Mouse (Mus musculus): ENCODE data around the gene Prkd1. TPM values are rescaled to one million over a fixed set of nuclear protein-coding genes. Genes with fewer than 3 reads are reported as not detected.

The Prkd1 gene
- total and polyA plus RNA-seq, 3 experiments, result 0.05 TPM; not detected in 2

GRCm38 (mm10) chr12:50546394-50546793 is 102.5 kb downstream of the Prkd1 start:
- ATAC-seq (ENCODE audit: extremely low read depth, insufficient number of reproducible peaks, low FRiP score, poor library complexity, severe bottlenecking), result no peak
- TF ChIP-seq POLR2AphosphoS5 (IDR thresholded peaks at IDR 0.05; ENCODE audit: insufficient replicate concordance, low read depth, low read length), result no peak
- no peak for TF ChIP-seq GATA1 (IDR thresholded peaks at IDR 0.05; ENCODE audit: borderline replicate concordance, low read length)
- no peak for TF ChIP-seq TAL1 (conservative IDR thresholded peaks at IDR 0.05; ENCODE audit: low read depth, low read length)
- TF ChIP-seq GATA2 (IDR thresholded peaks at IDR 0.05; ENCODE audit: borderline replicate concordance, low read depth, low read length), result no peak
- no peak for TF ChIP-seq CTCF (IDR thresholded peaks at IDR 0.05; ENCODE audit: low read depth, low read length)
- Histone ChIP-seq H3K4me3 (ENCODE audit: low read depth, low read length) (no peak overlapping the region), H3K9me3 (replicated peaks) (peaks cover 17% of the 10 kb centered on the region), H3K27me3 (ENCODE audit: insufficient read depth, low read length) (no peaks in the 10 kb centered on the region), H3K36me3 (replicated peaks) (no peaks in the 10 kb centered on the region), H3K4me1 (ENCODE audit: insufficient read depth, low read depth, low read length) (no peaks in the 10 kb centered on the region)
- DNase-seq (ENCODE audit: low spot score), result no peak

- TF ChIP-seq CTCF (IDR thresholded peaks at IDR 0.05; ENCODE audit: low read depth, low read length) (no peak), POLR2AphosphoS5 (IDR thresholded peaks at IDR 0.05; ENCODE audit: insufficient replicate concordance, low read depth, low read length) (no peak), GATA2 (IDR thresholded peaks at IDR 0.05; ENCODE audit: borderline replicate concordance, low read depth, low read length) (no peak), GATA1 (IDR thresholded peaks at IDR 0.05; ENCODE audit: borderline replicate concordance, low read length) (no peak), TAL1 (conservative IDR thresholded peaks at IDR 0.05; ENCODE audit: low read depth, low read length) (no peak)
- H3K4me1 ChIP-seq (ENCODE audit: insufficient read depth, low read depth, low read length), result no peaks in the 10 kb centered on the region
- H3K9me3 ChIP-seq (replicated peaks), result peaks cover 17% of the 10 kb centered on the region
Measured at GRCm38 (mm10) chr12:50545610-50545919, 103.3 kb downstream of the Prkd1 start.

DNA sequence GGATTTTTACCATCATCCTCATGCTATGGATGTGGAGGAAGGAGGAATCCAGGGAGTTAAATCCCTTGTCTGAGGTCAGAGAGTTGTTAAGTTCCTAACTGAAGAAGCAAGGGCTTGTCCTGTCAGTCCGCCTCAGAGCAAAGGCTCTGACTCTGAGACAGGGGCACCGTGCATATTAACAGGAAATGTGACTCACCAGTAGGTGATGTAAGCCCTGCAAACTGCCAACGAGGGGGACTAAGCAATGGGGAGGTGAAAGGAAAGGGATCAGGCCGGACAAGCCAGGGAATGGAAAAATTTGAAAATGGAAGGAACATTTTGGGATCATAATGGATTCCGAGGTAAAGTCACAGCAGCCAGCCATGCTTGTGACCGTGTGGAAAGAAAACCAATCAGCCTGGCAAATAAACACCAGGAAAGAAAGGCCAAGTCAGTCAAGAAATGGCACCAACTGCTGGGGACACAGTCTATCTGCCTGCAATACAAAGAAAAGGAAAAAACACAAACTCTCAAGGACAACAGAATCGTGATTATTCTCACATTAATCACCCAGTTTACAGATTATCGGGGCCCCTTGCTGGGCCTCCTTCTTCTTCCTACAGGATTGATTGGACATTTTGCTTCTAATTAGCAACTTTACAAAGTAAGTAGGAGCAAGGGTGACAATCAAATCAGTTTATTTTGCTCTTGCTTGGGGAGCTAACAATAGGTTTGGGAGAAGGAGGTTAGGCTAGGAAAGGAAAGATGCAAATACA is 103.9 kb downstream of the Prkd1 start:
- ATAC-seq (ENCODE audit: extremely low read depth, insufficient number of reproducible peaks, low FRiP score, poor library complexity, severe bottlenecking) (no peak), DNase-seq (ENCODE audit: low spot score) (no peak)
- TF ChIP-seq TAL1 (conservative IDR thresholded peaks at IDR 0.05; ENCODE audit: low read depth, low read length) (no peak), GATA1 (IDR thresholded peaks at IDR 0.05; ENCODE audit: borderline replicate concordance, low read length) (no peak), CTCF (IDR thresholded peaks at IDR 0.05; ENCODE audit: low read depth, low read length) (no peak)
- no peaks in the 10 kb centered on the region for H3K4me1 ChIP-seq (ENCODE audit: insufficient read depth, low read depth, low read length)
- H3K9me3 ChIP-seq (replicated peaks), result peaks cover 17% of the 10 kb centered on the region
- H3K36me3 ChIP-seq (replicated peaks), result no peaks in the 10 kb centered on the region
- no peaks in the 10 kb centered on the region for H3K27me3 ChIP-seq (ENCODE audit: insufficient read depth, low read length)
- H3K4me3 ChIP-seq (ENCODE audit: low read depth, low read length), result no peak overlapping the region

More at GRCm38 (mm10) chr12:50545610-50545919, 103.3 kb downstream of the Prkd1 start:
- Histone ChIP-seq H3K36me3 (replicated peaks) (no peaks in the 10 kb centered on the region), H3K4me3 (ENCODE audit: low read depth, low read length) (no peak overlapping the region), H3K27me3 (ENCODE audit: insufficient read depth, low read length) (no peaks in the 10 kb centered on the region)
- DNase-seq (ENCODE audit: low spot score) (no peak), ATAC-seq (ENCODE audit: extremely low read depth, insufficient number of reproducible peaks, low FRiP score, poor library complexity, severe bottlenecking) (no peak)

GRCm38 (mm10) chr12:50540793-50541192 is 108.1 kb downstream of the Prkd1 start:
- no peaks in the 10 kb centered on the region for H3K36me3 ChIP-seq (replicated peaks)
- H3K9me3 ChIP-seq (replicated peaks), result peaks cover 7% of the 10 kb centered on the region
- ATAC-seq (ENCODE audit: extremely low read depth, insufficient number of reproducible peaks, low FRiP score, poor library complexity, severe bottlenecking) (no peak), DNase-seq (ENCODE audit: low spot score) (no peak)
- TF ChIP-seq POLR2AphosphoS5 (IDR thresholded peaks at IDR 0.05; ENCODE audit: insufficient replicate concordance, low read depth, low read length) (no peak), TAL1 (conservative IDR thresholded peaks at IDR 0.05; ENCODE audit: low read depth, low read length) (no peak), GATA2 (IDR thresholded peaks at IDR 0.05; ENCODE audit: borderline replicate concordance, low read depth, low read length) (no peak), GATA1 (IDR thresholded peaks at IDR 0.05; ENCODE audit: borderline replicate concordance, low read length) (no peak), CTCF (IDR thresholded peaks at IDR 0.05; ENCODE audit: low read depth, low read length) (no peak)
- no peak overlapping the region for H3K4me3 ChIP-seq (ENCODE audit: low read depth, low read length)
- H3K27me3 ChIP-seq (ENCODE audit: insufficient read depth, low read length), result no peaks in the 10 kb centered on the region
- H3K4me1 ChIP-seq (ENCODE audit: insufficient read depth, low read depth, low read length), result no peaks in the 10 kb centered on the region

GRCm38 (mm10) chr12:50538296-50538965 is 110.5 kb downstream of the Prkd1 start:
- DNase-seq (ENCODE audit: low spot score), result no peak
- Histone ChIP-seq H3K9me3 (replicated peaks) (peaks cover 3% of the 10 kb centered on the region; the same call in 1 of the 2 replicates), H3K4me1 (ENCODE audit: insufficient read depth, low read depth, low read length) (no peaks in the 10 kb centered on the region), H3K36me3 (replicated peaks) (no peaks in the 10 kb centered on the region), H3K27me3 (ENCODE audit: insufficient read depth, low read length) (no peaks in the 10 kb centered on the region), H3K4me3 (ENCODE audit: low read depth, low read length) (no peak overlapping the region)
- no peak for TF ChIP-seq GATA2 (IDR thresholded peaks at IDR 0.05; ENCODE audit: borderline replicate concordance, low read depth, low read length)
- ATAC-seq (ENCODE audit: extremely low read depth, insufficient number of reproducible peaks, low FRiP score, poor library complexity, severe bottlenecking), result no peak

GRCm38 (mm10) chr12:50537761-50538160 is 111.1 kb downstream of the Prkd1 start:
- TF ChIP-seq POLR2AphosphoS5 (IDR thresholded peaks at IDR 0.05; ENCODE audit: insufficient replicate concordance, low read depth, low read length) (no peak), GATA1 (IDR thresholded peaks at IDR 0.05; ENCODE audit: borderline replicate concordance, low read length) (no peak), CTCF (IDR thresholded peaks at IDR 0.05; ENCODE audit: low read depth, low read length) (no peak), GATA2 (IDR thresholded peaks at IDR 0.05; ENCODE audit: borderline replicate concordance, low read depth, low read length) (no peak), TAL1 (conservative IDR thresholded peaks at IDR 0.05; ENCODE audit: low read depth, low read length) (no peak)
- Histone ChIP-seq H3K36me3 (replicated peaks) (no peaks in the 10 kb centered on the region), H3K4me3 (ENCODE audit: low read depth, low read length) (no peak overlapping the region), H3K9me3 (replicated peaks) (peaks cover 4% of the 10 kb centered on the region), H3K4me1 (ENCODE audit: insufficient read depth, low read depth, low read length) (no peaks in the 10 kb centered on the region), H3K27me3 (ENCODE audit: insufficient read depth, low read length) (no peaks in the 10 kb centered on the region)
- DNase-seq (ENCODE audit: low spot score) (no peak), ATAC-seq (ENCODE audit: extremely low read depth, insufficient number of reproducible peaks, low FRiP score, poor library complexity, severe bottlenecking) (no peak)

Measured in G1E (cell line).